Mouse (Mus musculus) bone marrow macrophage, adult 2 months (primary cell): ENCODE measurements around the gene Edn3. TPM values are rescaled to one million over a fixed set of nuclear protein-coding genes. Genes with fewer than 3 reads are reported as not detected.

Experiments
- H3K27ac ChIP-seq: 2 replicates; pipeline ENCODE4 v1.5.1; 2012; ENCODE audit warnings: low read depth, low read length; ENCODE audit not compliant: insufficient read depth
- H3K4me1 ChIP-seq: 2 replicates; pipeline ENCODE4 v1.6.1; 2012; ENCODE audit warnings: low read length; ENCODE audit not compliant: control insufficient read depth, insufficient read depth
- H3K4me3 ChIP-seq: 2 replicates; pipeline ENCODE4 v1.5.1; 2012; ENCODE audit warnings: mild to moderate bottlenecking, low read length, moderate library complexity; ENCODE audit not compliant: insufficient read depth
- CTCF ChIP-seq: IDR thresholded peaks from 2 replicates; pipeline ENCODE4 v1.5.1; 2012; ENCODE audit warnings: low read depth, mild to moderate bottlenecking, low read length, moderate library complexity
- POLR2A ChIP-seq: IDR thresholded peaks from 2 replicates; pipeline ENCODE4 v1.6.1; 2012; ENCODE audit warnings: mild to moderate bottlenecking, low read depth, low read length, borderline replicate concordance
- polyA plus RNA-seq: library from polyadenylated mRNA; stranded (reverse); fragments of >200 nt; gene quantifications from 2 replicates; pipeline ENCODE4 v1.2.4, GENCODE M21; 2012; ENCODE audit not compliant: missing spikeins, insufficient read depth, insufficient read length

Gene Edn3
- polyA plus RNA-seq, 1 experiment = not detected

DNA sequence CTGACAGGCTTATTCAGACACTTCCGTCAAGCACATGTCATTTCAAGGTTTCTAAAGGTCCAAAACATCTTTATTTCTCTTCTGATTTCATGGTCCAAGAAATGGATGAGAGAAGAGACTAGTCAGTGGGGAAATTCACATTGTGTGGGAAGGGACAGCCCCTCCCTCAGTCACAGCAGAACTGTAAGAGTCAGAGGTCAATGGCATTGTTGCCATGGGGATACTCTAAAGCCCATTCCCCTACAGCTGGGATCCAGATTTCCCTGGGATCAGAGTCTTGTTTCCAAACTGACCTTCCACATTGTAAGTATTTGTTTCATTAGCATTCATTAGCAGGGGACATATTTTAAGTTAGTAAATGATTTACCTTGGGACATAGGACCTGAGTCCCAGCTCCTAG is 32.8 kb downstream of the Edn3 start:
- no peak for TF ChIP-seq CTCF
- TF ChIP-seq POLR2A = no peak
- H3K27ac ChIP-seq = no peak overlapping the region
- H3K4me3 ChIP-seq = no peak overlapping the region

GRCm38 (mm10) chr2:174796998-174797397 is 36.6 kb downstream of the Edn3 start:
- H3K4me1 ChIP-seq = no peaks in the 10 kb centered on the region
- H3K27ac ChIP-seq = no peak overlapping the region
- H3K4me3 ChIP-seq = no peak overlapping the region
- TF ChIP-seq CTCF = no peak
- no peak for TF ChIP-seq POLR2A

More for the DNA sequence above, 32.8 kb downstream of the Edn3 start:
- H3K4me1 ChIP-seq = no peaks in the 10 kb centered on the region

- H3K4me1 ChIP-seq = no peaks in the 10 kb centered on the region
- TF ChIP-seq POLR2A (no peak), CTCF (no peak)
- H3K27ac ChIP-seq = no peak overlapping the region
- no peak overlapping the region for H3K4me3 ChIP-seq
Observed at GRCm38 (mm10) chr2:174797495-174798068, 37.2 kb downstream of the Edn3 start.

DNA sequence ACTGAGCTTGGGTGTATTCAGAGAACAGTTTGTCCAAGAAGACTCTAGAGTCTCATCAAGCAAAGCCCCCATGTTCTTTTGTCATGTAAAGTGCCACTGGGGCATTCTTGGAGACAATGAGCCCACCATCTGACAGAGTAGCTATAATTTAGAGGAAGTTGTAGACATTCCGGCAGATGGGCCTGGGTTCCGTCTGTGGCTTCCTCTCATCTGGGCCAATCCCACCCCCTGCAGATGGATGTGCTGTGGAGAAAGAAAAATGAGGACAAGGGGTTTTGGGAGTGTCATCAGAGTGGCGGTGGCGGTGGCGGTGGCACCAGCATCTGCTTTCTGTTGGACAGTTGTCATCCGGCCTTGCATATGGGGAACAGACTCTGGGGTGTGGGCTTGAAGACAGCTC is 42.0 kb downstream of the Edn3 start:
- no peaks in the 10 kb centered on the region for H3K4me1 ChIP-seq
- H3K4me3 ChIP-seq = no peak overlapping the region
- H3K27ac ChIP-seq = no peak overlapping the region
- TF ChIP-seq POLR2A (no peak), CTCF (no peak)

- TF ChIP-seq CTCF (no peak), POLR2A (no peak)
- H3K27ac ChIP-seq = no peak overlapping the region
Observed at GRCm38 (mm10) chr2:174803661-174804060, 43.2 kb downstream of the Edn3 start.

GRCm38 (mm10) chr2:174807900-174808299 is 47.5 kb downstream of the Edn3 start:
- Histone ChIP-seq H3K27ac (no peak overlapping the region), H3K4me3 (no peak overlapping the region), H3K4me1 (no peaks in the 10 kb centered on the region)
- TF ChIP-seq POLR2A (no peak), CTCF (no peak)

More at GRCm38 (mm10) chr2:174803661-174804060, 43.2 kb downstream of the Edn3 start:
- Histone ChIP-seq H3K4me3 (no peak overlapping the region), H3K4me1 (no peaks in the 10 kb centered on the region)

GRCm38 (mm10) chr2:174809296-174809695 is 48.9 kb downstream of the Edn3 start:
- TF ChIP-seq CTCF = no peak
- TF ChIP-seq POLR2A = no peak
- Histone ChIP-seq H3K4me1 (no peaks in the 10 kb centered on the region), H3K27ac (no peak overlapping the region), H3K4me3 (no peak overlapping the region)

DNA sequence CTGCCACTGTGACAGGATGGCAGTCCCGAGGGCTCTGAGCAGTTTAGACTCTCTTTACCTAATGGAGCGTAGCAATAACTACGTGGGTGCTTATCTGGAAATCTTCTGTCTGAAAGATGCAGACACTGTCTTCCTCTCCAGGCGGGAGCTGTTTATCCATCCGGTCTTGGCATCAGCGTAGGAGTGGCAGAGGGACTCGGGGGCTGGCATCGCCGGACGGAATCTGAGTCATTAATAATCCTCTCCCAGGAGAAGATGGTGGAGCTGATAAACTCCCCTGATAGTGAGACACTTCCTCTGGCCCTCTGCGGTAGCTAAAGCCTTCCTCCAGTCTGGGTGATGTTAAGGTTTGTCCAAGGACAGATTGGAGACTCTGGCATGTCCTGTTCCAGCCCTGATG is 52.9 kb downstream of the Edn3 start:
- no peak overlapping the region for H3K4me3 ChIP-seq
- TF ChIP-seq CTCF (no peak), POLR2A (no peak)
- H3K4me1 ChIP-seq = no peaks in the 10 kb centered on the region
- H3K27ac ChIP-seq = no peak overlapping the region

GRCm38 (mm10) chr2:174816163-174816562 is 55.7 kb downstream of the Edn3 start:
- no peaks in the 10 kb centered on the region for H3K4me1 ChIP-seq

DNA sequence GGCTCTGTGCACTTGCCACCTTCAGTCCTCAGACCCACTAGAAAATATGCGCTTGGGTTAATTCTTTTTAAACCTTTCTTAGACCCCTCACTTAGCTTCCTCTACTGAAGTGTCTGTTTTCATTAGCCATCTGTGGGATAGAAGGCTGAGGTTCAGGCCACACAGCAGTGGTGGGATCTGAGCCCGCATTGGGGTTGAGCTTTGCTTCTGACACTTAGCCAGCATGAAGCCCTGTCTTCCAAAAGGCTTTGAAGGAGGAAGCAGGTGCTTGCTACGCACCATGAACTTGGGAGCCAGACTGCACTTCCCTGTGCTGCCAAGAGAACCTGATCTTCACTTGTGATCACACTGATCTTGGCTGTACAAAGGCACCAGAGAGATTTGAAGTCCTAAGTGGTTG is 59.9 kb downstream of the Edn3 start:
- no peaks in the 10 kb centered on the region for H3K4me1 ChIP-seq
- no peak overlapping the region for H3K27ac ChIP-seq
- H3K4me3 ChIP-seq = no peak overlapping the region
- TF ChIP-seq POLR2A = no peak
- no peak for TF ChIP-seq CTCF

More at GRCm38 (mm10) chr2:174816163-174816562, 55.7 kb downstream of the Edn3 start:
- Histone ChIP-seq H3K4me3 (no peak overlapping the region), H3K27ac (no peak overlapping the region)
- TF ChIP-seq POLR2A = no peak

- Histone ChIP-seq H3K27ac (no peak overlapping the region), H3K4me1 (no peaks in the 10 kb centered on the region), H3K4me3 (no peak overlapping the region)
- TF ChIP-seq CTCF = no peak
Observed at GRCm38 (mm10) chr2:174827829-174828228, 67.4 kb downstream of the Edn3 start.
